Mouse (Mus musculus) G1E (cell line): ENCODE measurements around the gene Pcca. TPM values are rescaled to one million over a fixed set of nuclear protein-coding genes. Genes with fewer than 3 reads are reported as not detected.

Experiments
- ATAC-seq: 2 replicates; pipeline ENCODE4 v1.8.0; 2016; ENCODE audit warnings: mild to moderate bottlenecking; ENCODE audit not compliant: insufficient number of reproducible peaks, poor library complexity, low FRiP score, severe bottlenecking; ENCODE audit errors: extremely low read depth
- DNase-seq: peaks from one replicate; pipeline ENCODE4 v3.0.0; 2012; ENCODE audit warnings: low spot score
- H3K27me3 ChIP-seq: 2 replicates; pipeline ENCODE4 v1.6.1; 2012; ENCODE audit warnings: mild to moderate bottlenecking, low read length, inconsistent platforms; ENCODE audit not compliant: insufficient read depth
- H3K36me3 ChIP-seq: replicated peaks from 2 replicates; pipeline ENCODE3; 2012; ENCODE audit warnings: mild to moderate bottlenecking, inconsistent platforms
- H3K4me1 ChIP-seq: 2 replicates; pipeline ENCODE4 v1.6.1; 2012; ENCODE audit warnings: low read depth, low read length, inconsistent platforms, mixed read lengths; ENCODE audit not compliant: insufficient read depth
- H3K4me3 ChIP-seq: 2 replicates; pipeline ENCODE4 v1.5.1; 2012; ENCODE audit warnings: low read depth, mild to moderate bottlenecking, inconsistent platforms, low read length, moderate library complexity, mixed read lengths
- H3K9me3 ChIP-seq: replicated peaks from 2 replicates; pipeline ENCODE4 v1.6.1; 2012; ENCODE audit warnings: inconsistent platforms
- CTCF ChIP-seq: IDR thresholded peaks from 2 replicates; pipeline ENCODE4 v1.5.1; 2012; ENCODE audit warnings: low read depth, low read length, inconsistent platforms, mixed read lengths
- GATA1 ChIP-seq: IDR thresholded peaks from 2 replicates; pipeline ENCODE4 v1.6.1; 2012; ENCODE audit warnings: borderline replicate concordance, low read length, inconsistent platforms, mixed read lengths
- GATA2 ChIP-seq: IDR thresholded peaks from 2 replicates; pipeline ENCODE4 v1.6.1; 2012; ENCODE audit warnings: low read depth, low read length, inconsistent platforms, borderline replicate concordance
- POLR2AphosphoS5 ChIP-seq: IDR thresholded peaks from 2 replicates; pipeline ENCODE4 v1.6.1; 2012; ENCODE audit warnings: low read depth, low read length, inconsistent platforms; ENCODE audit not compliant: insufficient replicate concordance
- TAL1 ChIP-seq: conservative IDR thresholded peaks from 2 replicates; pipeline ENCODE4 v1.6.1; 2012; ENCODE audit warnings: low read depth, low read length, inconsistent platforms, mixed read lengths
- polyA plus RNA-seq: library from polyadenylated mRNA; stranded (reverse); fragments of >175 nt; gene quantifications from 2 replicates; pipeline ENCODE4 v1.2.3, GENCODE M21; 2012
- total RNA-seq, 2 experiments: library from RNA; stranded (forward) in 1 of 2; stranded (reverse) in 1 of 2; fragments of 200-1000 nt in 1 of 2; fragments of >200 nt in 1 of 2; fragmentation: Nextera tagmentation in 1 of 2; gene quantifications; 2 replicates each; pipeline ENCODE4 v1.2.3; 2014 to 2017

Gene Pcca
- total and polyA plus RNA-seq, 3 experiments, result 15.3 to 67.0 (median 65.8) TPM

- H3K9me3 ChIP-seq, result no peaks in the 10 kb centered on the region; the same call in 1 of the 2 replicates
- no peak for TF ChIP-seq POLR2AphosphoS5
- TF ChIP-seq GATA1, result no peak
- no peak for TF ChIP-seq GATA2
- no peak for TF ChIP-seq TAL1
- no peak for TF ChIP-seq CTCF
- DNase-seq, result no peak
- no peak for ATAC-seq
- no peak overlapping the region for H3K4me3 ChIP-seq
- H3K4me1 ChIP-seq, result peaks cover 17% of the 10 kb centered on the region
- H3K36me3 ChIP-seq, result peaks cover 51% of the 10 kb centered on the region
- no peaks in the 10 kb centered on the region for H3K27me3 ChIP-seq
These were observed 374.0 kb downstream of the Pcca start for GRCm38 (mm10) chr14:122908075-122908474.

GRCm38 (mm10) chr14:122909368-122910091 lies 375.4 kb downstream of the Pcca start:
- TF ChIP-seq TAL1 (no peak), CTCF (no peak), GATA2 (no peak), GATA1 (no peak), POLR2AphosphoS5 (no peak)
- peaks cover 24% of the 10 kb centered on the region for H3K4me1 ChIP-seq
- no peaks in the 10 kb centered on the region for H3K27me3 ChIP-seq
- peaks cover 38% of the 10 kb centered on the region for H3K36me3 ChIP-seq
- H3K4me3 ChIP-seq, result no peak overlapping the region
- DNase-seq (no peak), ATAC-seq (no peak)
- H3K9me3 ChIP-seq, result no peaks in the 10 kb centered on the region; the same call in 1 of the 2 replicates

GRCm38 (mm10) chr14:122911265-122911664 lies 377.1 kb downstream of the Pcca start:
- Histone ChIP-seq H3K9me3 (no peaks in the 10 kb centered on the region; the same call in 1 of the 2 replicates), H3K27me3 (no peaks in the 10 kb centered on the region), H3K4me1 (peaks cover 24% of the 10 kb centered on the region), H3K36me3 (peaks cover 25% of the 10 kb centered on the region), H3K4me3 (no peak overlapping the region)
- TF ChIP-seq GATA2 (no peak), CTCF (no peak), GATA1 (no peak), POLR2AphosphoS5 (no peak), TAL1 (no peak)
- ATAC-seq (no peak), DNase-seq (no peak)

DNA sequence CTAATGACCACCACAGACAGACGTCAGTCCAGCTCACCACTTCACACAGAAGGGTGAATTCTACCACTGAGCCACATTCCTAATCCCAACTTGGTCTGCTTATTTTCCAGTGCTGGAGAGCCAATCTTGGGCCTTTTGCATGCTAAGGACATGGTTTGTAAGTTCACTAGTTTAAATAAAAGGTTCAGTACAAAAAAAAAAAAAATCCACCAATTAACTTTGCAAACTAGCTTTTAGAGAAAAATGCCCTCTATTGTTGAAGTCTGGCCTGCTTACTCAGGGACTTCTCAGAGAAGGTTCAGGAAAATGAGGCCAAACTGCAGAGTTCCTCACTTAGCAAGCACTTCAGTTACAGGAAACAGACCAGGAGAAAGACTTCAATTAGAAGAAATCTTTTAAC lies 378.0 kb downstream of the Pcca start:
- ATAC-seq (peak; percentile 4; the same call in 1 of the 2 replicates), DNase-seq (peak; percentile 16)
- Histone ChIP-seq H3K4me1 (peaks cover 24% of the 10 kb centered on the region), H3K9me3 (no peaks in the 10 kb centered on the region; the same call in 1 of the 2 replicates), H3K36me3 (peaks cover 27% of the 10 kb centered on the region), H3K4me3 (peak overlapping the region; percentile 79), H3K27me3 (no peaks in the 10 kb centered on the region)
- no peak for TF ChIP-seq CTCF

DNA sequence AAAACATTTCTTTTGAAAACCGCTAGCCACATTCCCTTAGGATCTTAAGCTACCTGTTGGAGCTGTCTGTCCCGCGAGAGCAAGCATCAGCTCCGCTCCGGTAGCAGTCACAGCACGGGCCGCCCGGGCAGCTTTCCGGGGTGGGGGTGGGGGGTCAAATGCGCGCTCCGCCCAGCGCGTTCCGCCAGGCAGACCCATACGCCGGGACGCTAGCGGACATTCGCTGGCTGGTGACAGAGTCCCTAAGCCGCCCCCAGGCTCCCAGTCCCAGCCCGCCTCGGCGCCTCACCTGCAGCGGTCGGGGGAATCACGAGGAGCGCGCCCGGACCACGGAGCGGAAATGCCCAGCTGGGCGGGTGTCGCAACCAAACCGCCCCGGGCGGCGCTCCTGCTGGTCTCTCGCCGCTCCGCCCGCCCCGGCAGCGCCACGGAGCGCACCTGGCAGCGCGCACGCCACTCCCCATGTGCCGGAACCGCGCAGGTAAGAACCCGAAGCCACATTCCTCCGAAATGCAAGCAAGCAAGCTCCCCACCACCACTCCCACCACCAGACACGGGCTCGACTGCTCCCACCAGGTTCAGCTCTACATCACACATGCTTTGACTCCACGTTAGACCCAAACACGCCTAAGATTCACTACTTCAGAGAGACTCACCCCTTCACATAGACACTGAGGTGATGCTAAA lies 378.8 kb downstream of the Pcca start:
- H3K4me1 ChIP-seq, result peaks cover 24% of the 10 kb centered on the region
- peak; percentile 70 for ATAC-seq
- no peaks in the 10 kb centered on the region; the same call in 1 of the 2 replicates for H3K9me3 ChIP-seq
- no peaks in the 10 kb centered on the region for H3K27me3 ChIP-seq
- peak; percentile 90 for DNase-seq
- peak overlapping the region; percentile 79 for H3K4me3 ChIP-seq
- TF ChIP-seq CTCF (no peak), GATA1 (no peak), POLR2AphosphoS5 (no peak), TAL1 (no peak), GATA2 (no peak)
- H3K36me3 ChIP-seq, result peaks cover 26% of the 10 kb centered on the region

DNA sequence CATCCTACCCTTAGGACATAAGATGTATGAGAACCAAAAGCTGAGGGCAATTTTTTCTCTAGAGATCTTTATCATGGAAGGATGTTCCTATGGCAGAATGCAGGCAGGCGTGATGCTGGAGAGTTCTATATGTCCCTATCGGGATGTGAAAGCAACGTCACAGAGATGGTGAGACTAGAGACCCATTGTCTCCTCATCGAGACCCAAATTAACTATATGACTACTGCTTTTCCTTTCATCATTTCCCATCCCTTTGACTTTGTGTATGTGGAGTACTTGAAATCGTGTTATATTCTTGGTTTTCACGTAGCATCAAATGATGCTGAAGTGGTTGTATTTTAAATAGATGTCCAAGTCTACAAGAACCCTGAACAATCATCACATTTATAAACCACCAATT lies 379.5 kb downstream of the Pcca start, which contains the start of gene Ggact:
Ggact (minus strand) TSS at position 101 of the 400 bp plus-strand sequence.
- ATAC-seq (no peak), DNase-seq (no peak)
- Histone ChIP-seq H3K4me3 (peak within 1 kb of the TSS; percentile 79), H3K4me1 (peaks cover 26% of the 10 kb centered on the region), H3K9me3 (no peaks in the 10 kb centered on the region), H3K27me3 (no peaks in the 10 kb centered on the region), H3K36me3 (peaks cover 23% of the 10 kb centered on the region)
- TF ChIP-seq GATA1, result no peak
- no peak for TF ChIP-seq TAL1

GRCm38 (mm10) chr14:122917676-122918075 lies 383.6 kb downstream of the Pcca start:
- TF ChIP-seq GATA2 (no peak), GATA1 (no peak), CTCF (no peak)
- no peak for DNase-seq
- H3K4me1 ChIP-seq, result peaks cover 11% of the 10 kb centered on the region
- H3K9me3 ChIP-seq, result no peaks in the 10 kb centered on the region
- no peak overlapping the region for H3K4me3 ChIP-seq
- peaks cover 26% of the 10 kb centered on the region for H3K36me3 ChIP-seq
- no peaks in the 10 kb centered on the region for H3K27me3 ChIP-seq
- ATAC-seq, result no peak
